Mouse (Mus musculus) fibroblast of lung, adult 2 months (primary cell): ENCODE measurements at regions not wholly inside any gene's neighbourhood (a gene's known extent, or its start where the extent isn't known, plus 50 kb on each side); places are given as distances from the start of the nearest gene placed in this dataset.

Experiments
- DNase-seq: peaks from one replicate; pipeline ENCODE4 v3.0.0-alpha.2; 2011; ENCODE audit warnings: low read depth

DNA sequence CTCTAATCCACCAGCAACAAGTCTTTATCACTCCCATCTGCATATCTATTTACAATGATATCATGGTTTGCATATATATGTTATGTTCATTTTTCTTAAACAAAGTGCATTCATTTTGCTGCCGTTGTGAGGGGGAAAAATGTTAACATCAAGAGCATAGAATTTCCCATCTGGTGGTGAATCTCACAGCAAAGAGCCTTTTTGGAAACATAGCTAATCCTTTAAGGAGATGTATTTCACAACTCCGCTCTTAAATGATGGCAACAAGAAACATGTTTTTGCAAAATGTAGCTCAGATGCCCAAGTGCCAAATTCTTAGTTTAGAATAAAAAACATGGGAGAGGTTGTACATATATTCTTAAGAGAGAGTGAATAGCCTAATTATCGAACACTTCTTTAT is 99.3 kb upstream of the Col1a2 start:
- DNase-seq: no peak

DNA sequence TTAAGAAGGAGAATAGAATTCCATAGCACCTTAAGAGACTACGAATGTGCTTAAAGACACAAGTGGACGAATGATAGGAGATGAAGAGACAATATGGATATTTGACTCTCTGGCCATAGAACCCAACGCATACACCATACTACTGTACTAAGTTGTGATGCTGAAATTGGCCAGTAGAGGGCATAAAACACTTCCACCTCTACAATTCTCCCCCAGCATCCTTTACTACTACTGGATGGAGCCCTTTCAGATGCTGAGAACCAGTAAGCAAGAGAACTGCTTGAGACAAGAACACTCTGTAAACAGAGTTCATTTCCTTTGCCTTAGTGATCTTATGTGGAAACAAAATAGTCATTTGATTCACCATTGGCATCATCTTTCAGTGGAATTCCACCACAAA is 96.9 kb upstream of the Col1a2 start:
- no peak for DNase-seq

DNA sequence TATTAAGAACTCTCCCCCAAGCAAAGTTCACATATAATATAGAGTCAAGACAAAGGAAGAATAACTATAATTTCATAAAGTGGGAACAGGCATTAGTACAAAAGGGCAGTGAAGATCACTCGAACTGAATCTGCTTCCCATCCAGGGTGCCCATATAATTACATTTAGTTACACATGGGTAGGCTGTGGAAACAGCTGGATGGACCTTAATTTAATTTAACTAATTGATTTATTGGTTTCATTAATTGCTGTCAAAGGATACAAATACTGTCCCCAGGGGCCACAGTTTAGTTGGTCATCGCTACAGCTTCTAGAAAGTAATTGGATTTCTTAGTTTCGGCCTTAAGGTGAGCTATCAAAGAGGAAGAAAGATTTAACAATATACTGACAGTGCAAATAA is 91.4 kb upstream of the Col1a2 start:
- DNase-seq: no peak

- DNase-seq: no peak
These were observed 90.4 kb upstream of the Col1a2 start for GRCm38 (mm10) chr6:4414166-4414565.

- DNase-seq: no peak
These were observed 89.4 kb upstream of the Col1a2 start for GRCm38 (mm10) chr6:4415206-4415605.

- DNase-seq: peak; percentile 88
These were observed 87.3 kb upstream of the Col1a2 start for GRCm38 (mm10) chr6:4417247-4417709.

GRCm38 (mm10) chr6:4418376-4418775 is 86.2 kb upstream of the Col1a2 start:
- no peak for DNase-seq

- peak; percentile 91 for DNase-seq
These were observed 85.7 kb upstream of the Col1a2 start for GRCm38 (mm10) chr6:4418941-4419351.

DNA sequence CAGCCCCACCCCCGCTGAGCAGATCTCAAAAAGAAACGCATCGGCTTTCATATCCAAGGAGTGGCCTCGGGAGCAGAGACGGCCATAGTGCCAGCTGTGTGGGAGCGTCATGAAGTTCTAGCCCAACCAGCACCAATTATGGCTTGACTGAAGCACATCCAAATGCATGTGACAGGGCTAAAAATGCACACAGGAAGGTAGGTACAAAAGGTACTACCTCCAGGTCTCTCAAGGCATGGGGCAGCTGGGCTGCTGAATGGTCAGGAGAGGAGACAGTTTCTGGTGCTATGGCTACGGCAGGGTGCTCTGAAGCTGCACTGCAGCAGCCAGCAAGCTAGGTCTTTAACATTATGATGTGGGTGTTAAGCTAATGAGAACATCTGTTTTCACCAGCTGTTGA is 83.1 kb upstream of the Col1a2 start:
- DNase-seq: no peak

GRCm38 (mm10) chr6:4427122-4427521 is 77.5 kb upstream of the Col1a2 start:
- DNase-seq: no peak

DNA sequence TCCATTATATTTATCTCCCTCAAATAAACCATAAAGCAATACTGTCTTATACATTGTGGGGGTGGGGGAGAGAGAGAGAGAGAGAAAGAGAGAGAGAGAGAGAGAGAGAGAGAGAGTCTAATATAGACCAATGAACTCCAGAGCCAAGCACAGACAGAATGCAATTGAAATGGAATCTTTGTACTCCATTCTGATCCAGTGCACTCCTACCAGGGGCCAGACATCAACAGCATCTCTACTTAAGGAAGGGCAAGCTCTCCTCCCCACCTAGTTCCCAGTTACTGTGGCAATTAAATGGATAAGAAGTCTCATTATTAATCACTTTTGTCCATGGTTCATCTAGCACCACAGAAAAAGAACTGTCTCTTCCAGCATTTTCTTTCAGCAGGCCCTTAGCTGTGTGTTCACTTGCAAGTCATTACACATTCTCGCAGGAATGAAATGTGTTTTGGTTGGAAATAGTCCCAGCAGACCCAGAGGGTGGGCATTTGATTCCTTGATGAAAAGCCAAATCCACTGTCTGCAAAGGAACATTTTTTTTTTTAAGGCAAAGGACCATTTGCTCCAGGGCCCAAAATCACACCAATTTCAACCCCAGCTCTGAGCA is 73.8 kb upstream of the Col1a2 start:
- DNase-seq: peak; percentile 77

- DNase-seq: no peak
These were observed 72.4 kb upstream of the Col1a2 start for GRCm38 (mm10) chr6:4432192-4432591.

DNA sequence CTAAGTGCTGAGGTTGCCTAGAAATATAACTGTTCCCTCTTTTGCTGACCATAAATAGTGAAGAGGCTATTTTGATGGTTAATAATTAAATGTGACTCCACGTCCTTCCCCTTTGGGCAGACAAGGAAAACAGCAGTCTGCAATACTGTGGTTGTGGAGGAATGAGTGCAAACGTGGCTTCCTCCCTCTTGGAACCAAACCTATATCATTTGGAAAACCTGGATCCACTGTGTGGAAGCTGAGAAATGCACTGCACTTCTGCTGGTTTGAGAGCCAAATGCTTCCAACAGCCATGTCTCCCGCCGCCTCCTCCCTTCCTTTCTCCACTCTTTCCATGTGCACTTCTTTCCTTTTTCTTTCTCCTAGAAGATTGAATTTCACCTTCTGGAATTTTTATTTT is 68.2 kb upstream of the Col1a2 start:
- DNase-seq: no peak

DNA sequence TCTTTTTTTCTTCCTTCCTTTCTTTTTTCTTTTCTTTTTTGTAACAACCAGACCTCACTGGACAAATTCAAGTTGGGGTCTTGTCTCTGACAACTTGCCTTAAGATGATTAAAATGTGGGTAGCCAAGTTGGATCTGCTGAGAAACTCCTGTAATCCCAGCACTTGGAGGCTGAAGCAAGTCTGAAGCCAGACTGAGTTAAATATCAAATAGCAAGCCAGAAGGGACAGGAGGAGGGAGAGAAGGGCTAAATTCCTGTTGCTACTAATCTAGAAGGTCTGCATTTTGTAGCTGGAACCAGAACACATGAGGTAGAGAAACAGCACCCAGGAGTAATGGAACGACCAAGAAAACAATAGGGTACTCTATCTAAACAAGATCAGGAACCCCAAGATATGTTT is 67.7 kb upstream of the Col1a2 start:
- no peak for DNase-seq

DNA sequence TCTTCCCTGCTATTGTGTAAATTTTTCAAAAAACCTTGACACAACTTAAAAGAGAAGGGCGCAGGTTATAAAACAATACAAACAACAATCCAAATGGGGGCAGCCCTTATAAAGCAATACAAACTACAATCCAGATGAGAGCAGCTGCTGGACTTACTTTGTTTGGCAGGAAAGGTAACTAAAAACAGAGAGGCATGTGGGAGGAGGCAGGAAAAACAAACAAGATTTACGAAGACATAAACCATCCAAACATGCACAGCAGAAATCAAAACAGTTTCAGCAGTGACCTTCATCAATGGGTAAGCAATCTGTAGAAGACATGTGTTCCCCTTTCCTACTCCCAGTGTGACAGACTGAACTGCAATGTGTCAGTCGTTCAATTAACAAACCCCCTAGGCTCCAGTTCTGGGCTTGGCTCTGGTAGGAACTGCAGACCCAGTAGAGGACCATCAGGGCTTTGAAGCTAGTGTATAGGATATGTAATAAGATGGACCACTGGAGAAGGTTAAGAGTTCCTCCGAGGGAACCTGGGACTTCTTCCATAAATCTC is 62.9 kb upstream of the Col1a2 start:
- no peak for DNase-seq

DNA sequence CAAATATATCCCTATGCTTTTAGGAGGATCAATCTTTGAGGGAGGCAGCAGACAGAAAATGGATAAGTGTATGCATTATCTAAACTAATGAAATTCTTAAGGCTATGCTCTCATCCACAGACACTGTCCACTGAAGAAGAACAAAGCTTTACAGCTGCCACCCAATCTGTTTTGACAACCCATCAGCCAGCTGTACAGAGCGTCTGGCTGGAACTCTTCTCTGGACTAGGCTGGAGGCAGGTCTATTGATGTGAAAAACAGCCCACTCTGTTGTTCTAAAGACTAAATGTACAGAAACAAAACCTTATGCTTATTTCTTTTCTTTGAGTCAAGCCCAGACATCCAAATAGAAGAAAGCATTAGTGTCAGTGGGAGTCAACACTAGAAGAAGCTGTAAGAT is 58.7 kb upstream of the Col1a2 start:
- DNase-seq: no peak

DNA sequence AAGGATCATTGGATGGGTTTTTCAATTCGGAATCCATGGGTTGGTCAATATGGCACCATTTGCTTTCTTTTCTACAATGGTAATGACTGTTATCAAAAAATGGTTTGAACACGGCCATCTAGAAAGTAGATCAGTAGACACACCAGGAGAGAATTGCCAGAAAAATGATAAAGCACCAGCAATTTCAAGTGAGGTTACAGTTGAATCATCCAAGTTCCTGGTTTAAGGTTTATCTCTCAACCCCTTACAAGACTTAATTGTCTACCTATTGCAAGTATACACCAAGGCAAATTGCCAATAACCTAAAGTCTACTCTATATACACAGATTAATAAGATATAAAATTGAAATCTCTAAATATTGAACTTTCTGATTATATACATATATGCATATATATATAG is 53.4 kb upstream of the Col1a2 start:
- no peak for DNase-seq
